ENCODE assay signal across 20 mouse cellular contexts in the genomic region with DNA sequence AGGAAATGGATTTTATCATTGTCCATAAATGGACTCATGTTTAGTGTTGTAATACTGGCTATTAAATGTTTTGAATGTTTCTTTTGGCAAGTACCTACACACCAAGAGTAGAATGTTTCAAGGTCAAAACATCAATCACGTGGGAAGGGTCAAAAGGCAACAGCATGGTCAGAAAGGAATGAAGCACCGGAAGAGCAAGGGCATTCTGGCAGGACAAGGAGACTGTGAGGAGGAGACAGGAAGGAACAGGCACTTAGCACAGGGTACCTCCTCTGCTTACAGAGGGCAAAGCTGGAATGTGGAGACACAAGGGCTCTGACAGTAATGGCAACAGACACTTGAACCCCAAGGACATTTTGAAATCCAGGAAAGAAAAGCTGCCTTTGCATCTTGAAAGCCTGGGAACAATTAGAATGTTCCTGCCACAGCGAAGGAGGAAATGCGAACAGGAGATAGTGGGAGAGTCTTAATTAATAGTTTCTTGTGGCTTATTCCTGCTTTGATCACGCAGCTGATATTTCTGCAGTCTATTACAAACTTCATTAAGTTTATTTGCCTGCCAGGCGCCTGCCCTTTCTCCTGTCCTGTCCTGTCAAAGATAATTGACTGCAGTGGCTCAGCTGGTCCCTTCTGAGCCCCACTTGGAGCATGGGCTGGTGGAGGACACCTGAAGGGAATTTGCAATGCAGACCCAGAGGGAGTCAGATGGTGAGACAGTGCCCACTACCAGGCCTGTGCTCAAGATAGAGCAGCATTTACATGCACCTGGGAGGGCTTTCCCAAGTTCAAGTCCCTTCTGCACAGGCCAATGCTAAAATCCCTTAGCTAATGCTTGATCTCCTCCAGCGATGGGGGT.
DNase-seq lines count a peak whose midpoint lies in the region; ATAC-seq and TF ChIP-seq lines count a peak whose summit lies in the region.
"Had no signal": no experiment of that assay in that cellular context is flagged by ENCODE, and none has a peak within 500 bp of the region (broad histone marks: within the 10 kb centered on the region; RNA-seq: fewer than 3 reads in every experiment).

No protein-coding gene starts in this region.

- no peaks in the 10 kb centered on the region for H3K9me3 ChIP-seq in kidney, embryonic 16.5 days (ENCODE audit: low read length)
- H3K9me3 ChIP-seq: heart, embryonic 13.5 days; stomach, embryonic 15.5 days had no signal

- 0 out of 2 replicates have a peak overlapping the region, but pooled peaks have one; percentile 8 for H3K27ac ChIP-seq in testis, adult 2 months (ENCODE audit: control insufficient read depth, insufficient read depth, low read depth, low read length)
- H3K27ac ChIP-seq in kidney, embryonic 16.5 days (ENCODE audit: low read length) = no peak overlapping the region
- H3K27ac ChIP-seq: gastrocnemius, adult 2 months; heart, embryonic 13.5 days; stomach, embryonic 15.5 days had no signal

- no peaks in the 10 kb centered on the region for H3K36me3 ChIP-seq in testis, adult 2 months (ENCODE audit: control insufficient read depth, insufficient read depth, low read length)
- no peaks in the 10 kb centered on the region for H3K36me3 ChIP-seq in kidney, embryonic 16.5 days (ENCODE audit: insufficient read depth, low read length)
- H3K36me3 ChIP-seq: heart, embryonic 13.5 days; stomach, embryonic 15.5 days had no signal

- TF ChIP-seq CTCF in testis, adult 2 months (IDR thresholded peaks at IDR 0.05; ENCODE audit: control insufficient read depth, insufficient read depth, insufficient replicate concordance, low read depth, low read length) = no peak

- ATAC-seq in kidney, embryonic 16.5 days (ENCODE audit: low FRiP score, low TSS enrichment) = peak; percentile 49; the same call in 1 of the 2 replicates
- ATAC-seq: activated CD4-positive, CD25-positive, alpha-beta regulatory T cell, adult 4 months; hindbrain, embryonic 16.5 days; intestine, postnatal 0 days; lung, postnatal 0 days had no signal

- H3K9ac ChIP-seq in kidney, embryonic 16.5 days (replicated peaks; ENCODE audit: low read length) = no peak overlapping the region
- H3K9ac ChIP-seq: heart, embryonic 13.5 days; stomach, embryonic 15.5 days had no signal

- 15% methylated on average over 7 of the region's 7 CpGs for WGBS in kidney, embryonic 16.5 days

- DNase-seq in testis, postnatal 10 days (ENCODE audit: low spot score) = no peak
- DNase-seq in kidney, adult 11 months = peak; percentile 27
- no peak for DNase-seq in ovary, postnatal 36 days (ENCODE audit: low spot score)
- no peak for DNase-seq in gastrocnemius, adult 8-10 months (ENCODE audit: low spot score in 2 of 2)
- DNase-seq in adrenal gland, postnatal 36 days = no peak
- DNase-seq: adrenal gland, postnatal 10 days; cerebellum, adult 18-20 months; cerebellum, postnatal 36 days; gastrocnemius, adult 2 months; heart, adult 11 months; left cerebral cortex, postnatal 4 days; liver had no signal

- H3K4me1 ChIP-seq in testis, adult 2 months (ENCODE audit: control insufficient read depth, insufficient read depth, low read length) = no peaks in the 10 kb centered on the region; the same call in 1 of the 2 replicates
- H3K4me1 ChIP-seq in kidney, embryonic 16.5 days (ENCODE audit: insufficient read depth, low read length) = peaks cover 4% of the 10 kb centered on the region
- H3K4me1 ChIP-seq: stomach, embryonic 15.5 days had no signal

- no peak for TF ChIP-seq POLR2A in testis, adult 2 months (IDR thresholded peaks at IDR 0.05; ENCODE audit: control insufficient read depth, low read depth, low read length)

- H3K4me2 ChIP-seq in kidney, embryonic 16.5 days (replicated peaks; ENCODE audit: low read depth, low read length) = no peak overlapping the region
- H3K4me2 ChIP-seq: heart, embryonic 13.5 days; stomach, embryonic 15.5 days had no signal

- H3K27me3 ChIP-seq in testis, adult 2 months (ENCODE audit: control insufficient read depth, insufficient read depth, low read length) = no peaks in the 10 kb centered on the region
- H3K27me3 ChIP-seq in kidney, embryonic 16.5 days (ENCODE audit: insufficient read depth, low read length) = 0 out of 2 replicates have a peak, but pooled peaks cover 2% of the 10 kb centered on the region
- H3K27me3 ChIP-seq: heart, embryonic 13.5 days; stomach, embryonic 15.5 days had no signal

- no peak overlapping the region for H3K4me3 ChIP-seq in testis, adult 2 months (ENCODE audit: control insufficient read depth, low read depth, low read length)
- no peak overlapping the region for H3K4me3 ChIP-seq in kidney, embryonic 16.5 days (ENCODE audit: low read length)
- H3K4me3 ChIP-seq: gastrocnemius, adult 2 months; heart, embryonic 13.5 days; stomach, embryonic 15.5 days had no signal
